Mouse (Mus musculus) lung, postnatal 0 days (tissue): ENCODE data around the gene Tagln2.

Experiments used
- CTCF ChIP-seq: IDR thresholded peaks from 2 replicates; pipeline ENCODE4 v1.5.1; 2016; ENCODE audit warnings: antibody characterized with exemption, mild to moderate bottlenecking
- EP300 ChIP-seq: IDR thresholded peaks from 2 replicates; pipeline ENCODE4 v1.6.1; 2016; ENCODE audit warnings: antibody characterized with exemption, mild to moderate bottlenecking, control low read depth

DNA sequence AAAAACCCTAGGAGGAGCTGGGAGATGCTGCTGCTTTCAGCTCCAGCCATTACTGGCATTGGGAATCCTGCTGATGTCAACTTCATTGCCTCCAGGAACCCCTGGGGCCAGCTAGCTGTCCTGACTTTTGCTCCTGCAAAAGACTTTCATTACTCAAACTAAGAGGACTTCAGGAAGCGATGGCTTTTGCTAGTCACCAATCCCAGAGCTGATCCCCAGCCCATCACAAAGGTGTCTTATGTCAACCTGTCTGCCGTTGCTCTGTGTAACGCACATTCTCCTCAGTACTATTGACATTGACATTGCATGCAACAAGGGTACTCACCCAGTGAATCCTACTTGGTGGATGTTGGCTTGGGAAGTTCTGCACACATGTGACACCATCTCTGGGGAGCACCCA, 25.7 kb upstream of the Tagln2 start:
- TF ChIP-seq CTCF (no peak), EP300 (no peak)
